Mouse (Mus musculus): ENCODE data around the gene Gm20388.

DNA sequence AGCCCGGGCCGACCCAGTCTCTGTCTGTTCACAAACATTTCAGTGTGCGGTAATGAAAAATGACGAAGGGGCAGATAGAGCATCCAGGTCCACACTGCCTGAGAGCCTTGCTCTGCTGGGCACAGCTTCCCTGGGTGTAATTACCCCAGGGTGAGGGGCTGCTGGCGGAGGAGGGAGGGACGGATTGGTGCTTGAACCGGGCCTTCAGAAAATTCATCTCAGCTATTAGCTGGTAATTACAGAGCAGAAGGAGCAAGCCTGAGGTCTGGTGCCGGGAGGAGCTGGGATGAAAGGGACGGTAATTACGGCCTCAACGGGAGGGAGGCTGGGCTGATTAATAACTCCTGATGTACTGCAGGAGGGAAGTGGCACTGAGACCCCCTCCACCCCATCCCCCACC lies 639.3 kb downstream of the Gm20388 start:
- TF ChIP-seq CTCF (IDR thresholded peaks at IDR 0.05; ENCODE audit: borderline replicate concordance, insufficient read depth, low read depth, low read length) (no peak), POLR2A (IDR thresholded peaks at IDR 0.05; ENCODE audit: borderline replicate concordance, insufficient read depth, low read length) (no peak)
